Mouse (Mus musculus): ENCODE data around the gene Sirt4.
A peak's percentile ranks its signal among the peaks of the same experiment; 100 is the strongest.
"Not testable (repeated sequence)": the region's sequence is repeated elsewhere in the genome, so short reads cannot be mapped to it uniquely, and the experiment has no call there.

Sirt4 gene

DNA sequence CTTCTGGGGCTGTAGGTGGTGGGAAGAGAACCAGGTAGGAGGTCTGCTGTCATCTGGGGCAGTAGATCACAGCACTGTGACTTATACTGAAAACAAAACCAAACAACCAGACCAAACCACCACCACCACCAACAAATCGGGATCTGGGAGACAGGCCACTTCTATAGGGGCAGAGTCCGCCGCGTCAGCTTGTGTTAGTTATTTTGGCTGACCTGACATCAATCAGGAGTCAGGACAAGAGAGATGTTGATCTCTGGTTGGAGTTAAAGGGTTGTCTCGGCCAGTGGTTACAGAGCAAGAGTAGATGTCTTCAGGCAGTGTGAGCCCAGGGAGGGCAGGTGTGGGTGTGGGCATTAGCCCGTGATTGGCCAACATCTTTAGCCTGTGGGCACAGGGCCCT is 29.8 kb upstream of the Sirt4 start:
- no peak for DNase-seq

DNA sequence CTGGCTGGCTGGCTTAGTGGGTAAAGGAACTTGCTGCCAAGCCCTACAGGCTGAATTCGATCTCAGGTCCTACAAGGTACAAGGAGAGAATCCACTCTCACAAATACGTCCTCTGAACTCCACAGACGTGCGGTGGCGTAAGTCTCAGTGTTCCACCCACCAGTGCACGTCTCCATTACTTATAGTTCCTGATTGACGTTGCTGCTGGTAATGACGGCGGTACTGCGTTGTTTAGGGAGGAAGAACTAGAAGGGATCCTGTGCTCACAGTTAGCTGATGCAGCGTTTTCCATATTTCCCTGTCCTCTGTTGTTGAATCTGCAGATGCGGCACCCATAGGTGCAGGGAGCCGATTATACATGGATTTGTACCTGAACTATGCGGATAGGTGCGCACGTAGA is 29.2 kb upstream of the Sirt4 start:
- DNase-seq: no peak

DNA sequence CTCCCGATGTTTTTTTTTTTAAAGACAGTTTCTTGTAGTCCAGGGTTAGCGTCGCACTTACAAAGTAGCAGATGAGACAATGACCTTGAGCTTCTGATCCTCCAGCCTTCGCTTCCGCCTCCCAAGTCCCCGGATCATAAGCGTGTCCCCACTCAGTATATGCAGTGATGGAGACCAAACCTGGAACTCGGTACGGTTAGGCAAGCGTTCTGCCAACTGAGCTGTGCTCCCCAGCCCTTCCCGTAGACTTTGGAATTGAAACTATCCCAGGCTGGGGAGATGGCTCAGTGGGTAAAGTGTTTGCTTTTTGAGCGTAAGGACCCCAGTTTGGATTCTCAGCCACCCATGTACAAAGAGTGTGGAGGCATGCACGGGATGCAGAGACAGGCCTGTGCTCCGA is 28.7 kb upstream of the Sirt4 start:
- no peak for DNase-seq

DNA sequence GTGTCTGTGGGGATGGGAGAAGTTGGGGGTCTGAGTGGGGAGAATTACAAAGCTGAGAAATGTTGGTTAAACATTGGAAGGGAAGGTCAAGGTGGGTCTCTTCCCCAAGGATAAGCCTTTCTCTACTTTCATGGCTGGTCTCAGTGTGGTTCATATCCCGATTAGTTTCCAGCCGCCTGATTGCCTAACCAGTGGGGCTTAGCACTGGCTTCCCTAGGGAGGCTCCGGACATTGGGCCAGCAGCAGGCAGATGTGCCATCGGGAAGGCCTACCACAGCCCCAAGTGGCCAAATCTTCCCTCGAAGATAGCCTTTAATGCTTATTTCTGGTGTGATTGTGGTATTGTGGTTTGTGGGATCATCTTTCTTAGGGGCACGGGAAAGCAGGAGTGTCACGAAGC is 27.9 kb upstream of the Sirt4 start:
- DNase-seq: no peak

DNA sequence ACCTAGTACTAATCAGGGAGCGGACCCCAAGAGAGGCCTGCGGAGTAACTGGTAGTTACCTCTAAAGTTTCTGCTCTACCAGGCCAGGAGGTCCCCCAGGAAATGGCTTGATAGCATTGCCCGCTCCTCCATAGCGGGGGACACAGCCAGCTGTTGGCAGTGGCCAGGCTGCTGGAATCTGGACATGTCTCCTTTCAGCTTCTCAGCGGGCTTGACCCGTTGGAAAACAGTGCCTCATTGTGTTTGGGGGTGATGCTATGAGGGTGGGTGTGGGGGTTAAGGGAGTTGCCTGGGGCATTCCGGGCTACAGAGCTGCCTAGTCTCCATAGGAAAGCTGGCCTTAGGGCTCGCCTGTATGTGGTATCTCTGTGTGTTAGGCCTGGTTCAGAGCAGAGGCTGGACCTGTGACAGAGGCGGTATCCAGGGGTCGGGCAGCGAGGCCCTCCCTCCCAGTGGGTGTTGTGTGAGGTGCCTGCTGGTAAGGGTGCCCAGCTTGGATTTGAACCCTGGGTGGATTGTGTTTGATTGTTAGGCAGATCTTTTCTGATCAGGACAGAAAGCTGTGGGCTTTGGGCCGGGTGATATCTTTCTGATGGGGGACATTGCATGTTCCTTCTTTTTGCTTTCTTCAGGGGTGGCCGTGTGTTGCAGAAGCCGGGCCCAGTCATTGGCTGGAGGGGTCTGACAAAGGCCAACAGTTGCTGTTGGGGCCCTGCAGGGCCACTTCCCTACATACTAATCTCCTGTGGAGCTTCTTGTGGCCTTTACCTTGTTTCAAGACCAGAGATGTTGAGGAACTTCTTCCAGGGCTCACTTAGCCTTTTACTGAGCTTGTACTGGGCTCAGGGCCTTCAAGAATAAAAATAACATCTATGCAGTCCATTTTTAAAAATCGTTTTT is 25.5 kb upstream of the Sirt4 start:
- no peak for DNase-seq

DNA sequence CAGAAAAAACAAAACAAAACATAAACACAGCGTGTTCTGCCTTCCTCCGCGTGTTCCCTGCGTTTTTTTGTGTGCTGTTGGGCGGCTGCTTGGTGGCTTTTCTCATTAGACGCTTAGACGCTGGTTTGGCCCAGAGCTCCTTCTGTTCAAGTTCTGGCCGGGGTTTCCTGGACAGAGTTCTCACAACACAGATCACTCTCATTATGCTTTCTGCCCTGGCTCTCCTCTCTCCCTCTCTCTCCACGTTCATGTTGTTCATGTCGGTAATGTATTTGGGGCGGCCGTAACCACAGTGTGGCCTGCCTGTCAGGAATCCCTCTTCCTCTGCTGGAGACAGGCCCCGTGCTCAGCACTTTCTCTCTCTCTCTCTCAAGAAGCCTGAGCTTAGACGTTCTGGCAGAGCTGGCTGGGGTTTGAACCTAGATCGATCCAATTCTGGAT is 24.8 kb upstream of the Sirt4 start:
- no peak for DNase-seq

DNA sequence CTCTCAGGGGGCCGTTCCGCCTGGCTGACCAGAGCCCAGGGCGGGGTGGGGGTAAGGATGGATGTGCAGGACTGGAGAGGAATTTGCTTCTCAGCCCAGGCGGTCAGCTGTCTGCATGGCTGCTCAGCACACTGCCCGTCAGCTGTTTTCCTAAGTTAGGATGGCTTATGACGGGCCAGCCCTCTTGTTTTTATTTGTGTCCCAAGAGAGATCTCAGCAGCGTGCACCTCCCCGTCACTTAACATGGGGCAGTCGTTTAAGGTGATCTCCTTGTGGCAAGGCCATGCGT is 24.3 kb upstream of the Sirt4 start:
- DNase-seq: no peak

DNA sequence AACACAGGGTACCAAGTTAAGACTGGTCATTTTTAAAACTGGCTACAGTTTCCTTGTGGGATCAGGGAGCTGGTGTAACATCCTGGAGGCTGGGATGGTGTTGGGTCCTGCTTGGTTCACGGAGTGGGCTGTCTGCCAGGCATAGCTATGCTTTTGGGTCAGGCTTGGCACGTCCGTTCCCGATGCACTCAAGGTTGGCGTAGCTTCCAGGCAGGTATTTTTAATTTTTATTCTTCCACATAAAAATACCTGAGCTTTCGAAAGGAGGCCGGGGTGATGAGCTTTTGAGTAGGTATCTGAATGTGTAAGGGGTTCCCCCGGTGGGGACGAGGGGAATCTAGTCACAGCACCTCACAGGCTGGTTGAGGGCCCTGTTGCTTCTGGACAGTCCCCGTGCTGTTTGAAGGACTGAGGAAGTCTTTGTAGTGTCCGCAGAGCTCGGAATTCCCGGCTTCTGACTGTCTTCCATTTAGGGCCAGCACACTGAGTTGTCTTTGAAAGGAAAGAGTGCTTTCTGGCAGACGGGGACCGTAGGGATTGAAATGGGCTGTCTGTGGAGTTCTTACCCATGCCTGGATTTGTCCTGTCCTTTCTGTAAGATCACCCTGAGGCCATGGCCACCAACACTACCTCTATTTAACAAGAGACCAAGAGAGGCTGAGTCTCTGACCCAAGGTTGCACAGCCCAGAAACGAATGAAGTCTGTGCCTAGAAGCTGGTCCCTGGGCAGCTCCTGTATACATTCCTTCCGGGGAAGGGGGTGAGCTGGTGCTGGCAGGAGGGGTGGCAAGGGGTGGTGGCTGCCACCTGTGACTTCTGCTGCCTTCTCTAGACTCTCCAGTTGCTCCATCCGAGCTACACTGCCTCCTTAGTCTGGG is 23.7 kb upstream of the Sirt4 start:
- no peak for DNase-seq

DNA sequence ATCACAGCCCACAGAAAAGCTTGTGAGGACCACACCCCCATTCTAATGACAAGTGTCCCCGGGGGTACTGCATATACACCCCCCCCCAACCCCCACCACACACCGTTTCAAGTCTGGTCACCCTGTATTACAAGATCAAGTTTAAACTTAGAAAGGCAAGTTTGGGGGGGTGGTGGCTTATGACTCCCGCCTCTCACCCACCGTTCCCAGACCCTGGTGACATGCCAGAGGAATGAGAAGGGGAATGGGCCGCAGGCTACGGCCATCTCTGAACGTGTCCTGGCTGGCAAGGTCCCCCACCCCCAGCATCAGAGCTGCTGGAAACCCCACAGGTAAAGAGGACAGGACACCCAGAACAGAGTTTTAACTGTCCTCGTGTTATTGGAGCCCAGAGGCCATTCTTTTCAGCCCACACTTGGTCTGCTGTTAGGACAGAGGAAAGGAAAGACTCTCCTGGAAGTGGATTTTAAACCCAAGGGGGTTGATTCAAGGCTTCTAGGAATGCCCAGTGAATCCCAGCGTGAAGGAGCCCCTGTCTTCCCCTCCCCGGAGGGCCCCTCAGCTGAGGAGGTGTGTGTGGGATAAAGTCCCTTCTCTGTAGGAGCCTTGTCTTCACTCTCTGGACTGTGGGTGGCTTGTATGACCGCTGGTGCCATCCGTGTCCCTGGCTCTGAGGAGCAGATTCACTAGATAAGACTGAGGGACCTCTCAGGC is 22.9 kb upstream of the Sirt4 start:
- no peak for DNase-seq

DNA sequence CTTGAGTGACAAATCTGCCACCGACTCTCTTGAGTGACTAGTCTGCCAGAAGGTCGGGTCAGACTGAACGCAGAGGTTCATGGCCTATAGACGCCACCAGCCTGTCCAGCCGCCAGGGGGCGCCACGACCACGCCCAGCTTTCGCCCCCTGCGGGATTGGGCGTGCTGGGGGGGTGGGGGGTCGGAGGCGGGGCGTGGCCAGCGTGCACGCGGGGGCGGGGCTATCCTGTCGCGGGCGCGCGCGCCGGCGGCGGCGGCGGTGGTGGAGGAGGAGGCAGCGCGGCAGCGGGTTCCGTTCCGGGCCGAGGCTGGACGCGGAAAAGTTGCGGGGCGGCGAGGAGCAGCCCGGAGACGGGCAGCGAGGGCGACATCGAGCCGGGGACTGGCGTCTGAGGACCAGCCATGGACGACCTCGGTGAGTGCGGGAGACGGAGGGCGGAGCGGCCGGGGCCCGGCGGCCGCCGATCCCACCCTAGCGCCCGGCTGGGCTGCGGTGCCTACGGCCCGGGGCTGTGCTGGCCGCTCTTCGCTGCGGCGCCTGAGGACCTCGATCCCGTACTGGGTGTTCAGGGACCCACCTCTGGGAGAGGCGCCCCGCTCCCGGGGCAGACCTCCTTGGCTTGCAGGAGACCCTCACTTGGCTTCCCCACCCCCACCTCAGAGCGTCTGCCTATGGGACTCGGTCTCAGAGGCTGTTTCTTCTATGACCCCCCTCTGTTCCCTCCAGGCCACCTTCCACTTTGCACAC is 22.1 kb upstream of the Sirt4 start, which contains the start of gene Pxn:
Gene Pxn (plus strand): TSS at position 223 of the 748 bp plus-strand sequence.
- peak; percentile 85 for DNase-seq

DNA sequence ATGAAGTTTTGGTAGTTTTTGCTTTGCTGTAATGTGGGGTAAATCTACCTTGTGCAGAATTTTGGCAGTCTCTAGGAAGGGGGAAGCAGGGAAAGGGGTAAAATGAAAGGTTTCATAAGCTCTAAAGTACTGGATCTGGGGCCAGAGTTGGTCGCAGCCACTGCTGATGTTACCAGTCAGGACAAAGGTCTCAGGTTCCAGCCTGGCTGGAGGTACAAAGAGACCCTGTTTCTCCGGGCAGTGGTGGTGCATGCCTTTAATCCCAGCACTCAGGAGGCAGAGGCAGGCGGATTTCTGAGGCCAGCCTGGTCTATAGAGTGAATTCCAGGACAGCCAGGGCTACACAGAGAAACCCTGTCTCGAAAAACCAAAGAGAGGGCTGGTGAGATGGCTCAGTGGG is 21.1 kb upstream of the Sirt4 start:
- not testable (repeated sequence) for DNase-seq

DNA sequence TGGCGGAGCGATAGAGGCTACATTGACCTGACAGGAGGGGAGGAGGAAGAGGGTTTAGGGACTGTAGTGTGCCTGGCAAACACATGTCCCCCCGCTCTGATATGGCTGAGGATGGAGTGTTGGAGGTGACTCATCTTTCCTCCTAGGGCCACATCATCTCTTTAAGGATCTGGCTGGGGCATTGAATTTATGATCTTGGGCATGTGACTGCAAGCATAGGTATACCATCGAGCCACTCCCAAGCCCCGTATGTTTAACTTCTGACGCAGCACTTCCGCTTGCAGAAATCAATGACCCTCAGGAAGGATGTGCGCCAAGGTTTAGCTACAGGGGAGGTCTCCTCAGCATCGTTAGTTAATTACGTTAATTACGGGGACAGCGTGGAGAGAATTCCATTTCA is 18.5 kb upstream of the Sirt4 start:
- DNase-seq: no peak

DNA sequence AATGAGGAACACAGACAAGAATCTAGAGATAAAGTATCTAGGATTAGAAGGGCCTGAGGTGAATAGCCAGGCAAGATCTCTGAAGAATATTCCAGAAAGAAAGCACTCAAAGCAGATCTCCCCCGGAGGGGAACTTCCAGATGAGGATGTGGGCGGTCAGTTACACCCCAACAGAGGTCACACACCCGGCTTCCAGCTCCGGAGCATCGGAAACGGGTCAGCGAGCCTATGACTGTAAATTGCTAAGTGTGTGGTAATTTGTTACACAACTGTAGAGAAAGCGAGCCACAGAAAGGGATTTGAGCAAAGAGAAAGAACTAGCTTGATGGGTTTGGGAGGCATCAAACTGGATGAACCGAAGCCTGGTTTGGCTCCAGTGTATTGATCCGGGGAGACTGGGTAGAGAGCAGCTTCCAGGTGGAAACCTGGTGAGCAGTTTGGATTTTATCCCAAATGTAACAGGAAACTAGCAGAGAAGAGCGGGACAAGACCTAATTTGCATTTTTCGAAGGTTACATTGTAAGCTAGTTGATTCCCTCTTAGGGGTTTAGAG is 15.9 kb upstream of the Sirt4 start:
- peak; percentile 36 for DNase-seq

DNA sequence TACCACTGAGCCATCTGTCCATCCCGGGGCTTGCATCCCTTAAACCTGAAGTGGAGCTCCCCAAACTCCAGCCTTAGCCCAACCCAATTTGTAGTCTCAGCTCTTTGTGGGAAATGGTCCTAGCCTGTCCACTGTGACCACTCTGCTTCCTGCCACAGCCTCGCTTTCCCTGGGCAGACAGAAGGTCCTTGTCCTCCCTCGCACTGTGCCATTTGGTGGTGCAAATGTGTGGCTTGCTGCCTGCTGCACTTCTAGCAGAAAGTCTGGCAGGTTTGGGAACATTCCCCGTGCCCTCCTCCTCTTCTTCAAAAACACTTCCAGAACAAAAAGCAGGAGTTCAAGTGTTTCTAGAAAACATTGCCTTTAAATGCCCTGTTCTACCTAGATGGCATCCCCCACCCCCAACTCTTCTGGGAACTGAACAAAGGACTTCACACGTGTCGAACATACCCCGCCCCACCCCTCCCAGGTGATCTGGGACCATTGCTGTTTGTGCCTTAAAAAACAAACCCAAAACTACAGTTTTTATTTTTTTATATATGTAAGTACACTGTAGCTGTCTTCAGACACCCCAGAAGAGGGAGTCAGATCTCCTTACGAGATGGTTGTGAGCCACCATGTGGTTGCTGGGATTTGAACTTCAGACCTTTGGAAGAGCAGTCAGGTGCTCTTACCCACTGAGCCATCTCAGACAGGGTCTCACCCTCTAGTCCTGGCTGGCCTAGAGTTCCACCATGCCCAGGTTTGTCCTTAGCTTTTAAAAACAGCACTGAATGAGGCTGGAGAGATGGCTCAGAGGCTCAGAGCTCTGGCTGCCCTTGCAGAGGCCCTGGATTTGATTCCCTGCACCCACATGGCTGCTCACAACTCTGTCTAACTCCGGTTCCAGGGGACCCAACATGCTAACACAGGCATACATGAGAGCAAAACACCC is 14.0 kb upstream of the Sirt4 start:
- no peak for DNase-seq

DNA sequence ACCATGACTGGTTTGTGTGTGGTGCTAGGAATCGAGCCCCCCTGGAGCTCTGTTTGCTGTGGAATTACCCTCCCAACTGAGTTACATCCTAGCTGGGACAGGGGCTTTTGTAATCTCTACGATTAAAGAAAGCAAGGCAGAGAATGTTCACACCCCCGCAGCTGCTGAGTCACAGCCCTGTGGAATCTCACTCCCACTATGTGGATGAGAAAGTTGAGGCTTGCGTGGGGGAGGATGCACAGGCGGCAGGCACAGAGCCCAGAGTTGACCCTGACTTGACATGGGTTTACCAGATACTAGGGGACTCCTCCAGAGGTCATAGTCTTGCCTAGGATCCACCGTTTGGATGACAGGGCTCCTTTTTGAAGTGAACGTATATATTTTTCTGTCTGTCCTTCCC is 12.5 kb upstream of the Sirt4 start:
- no peak for DNase-seq

DNA sequence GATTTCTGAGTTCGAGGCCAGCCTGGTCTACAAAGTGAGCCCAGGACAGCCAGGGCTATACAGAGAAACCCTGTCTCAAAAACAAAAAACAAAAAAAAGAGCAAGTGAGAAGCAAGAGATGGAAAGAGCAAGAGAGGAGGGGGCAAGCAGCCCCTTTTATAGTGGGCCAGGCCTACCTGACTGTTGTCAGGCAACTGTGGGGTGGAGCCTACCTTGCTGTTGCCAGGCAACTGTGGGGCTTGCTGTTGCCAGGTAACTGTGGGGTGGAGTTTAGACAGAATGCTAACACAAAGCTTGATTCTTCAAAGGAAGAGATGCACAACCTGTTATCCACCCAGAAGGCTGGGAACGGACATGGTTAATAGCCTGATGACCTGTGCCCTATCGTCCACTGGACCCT is 11.1 kb upstream of the Sirt4 start:
- DNase-seq: not testable (repeated sequence)

DNA sequence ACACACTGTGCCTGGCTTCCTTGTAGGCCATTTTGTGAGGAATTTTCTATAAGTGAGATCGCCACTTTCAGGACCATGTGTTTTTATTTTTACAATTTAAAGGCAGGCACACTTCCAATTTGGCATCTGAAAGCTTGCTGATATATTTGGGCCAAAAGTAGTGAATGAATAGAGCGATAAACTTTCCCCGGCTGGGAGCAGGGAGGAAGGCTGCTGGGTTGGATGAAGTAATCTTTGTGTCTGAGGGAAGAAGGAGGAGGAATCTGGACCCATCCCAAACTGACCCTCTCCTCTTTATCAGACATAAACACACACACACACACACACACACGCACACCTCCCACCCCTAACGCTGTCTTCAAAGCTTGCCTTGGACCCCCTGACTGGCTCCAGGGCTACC is 8.9 kb upstream of the Sirt4 start:
- DNase-seq: no peak

DNA sequence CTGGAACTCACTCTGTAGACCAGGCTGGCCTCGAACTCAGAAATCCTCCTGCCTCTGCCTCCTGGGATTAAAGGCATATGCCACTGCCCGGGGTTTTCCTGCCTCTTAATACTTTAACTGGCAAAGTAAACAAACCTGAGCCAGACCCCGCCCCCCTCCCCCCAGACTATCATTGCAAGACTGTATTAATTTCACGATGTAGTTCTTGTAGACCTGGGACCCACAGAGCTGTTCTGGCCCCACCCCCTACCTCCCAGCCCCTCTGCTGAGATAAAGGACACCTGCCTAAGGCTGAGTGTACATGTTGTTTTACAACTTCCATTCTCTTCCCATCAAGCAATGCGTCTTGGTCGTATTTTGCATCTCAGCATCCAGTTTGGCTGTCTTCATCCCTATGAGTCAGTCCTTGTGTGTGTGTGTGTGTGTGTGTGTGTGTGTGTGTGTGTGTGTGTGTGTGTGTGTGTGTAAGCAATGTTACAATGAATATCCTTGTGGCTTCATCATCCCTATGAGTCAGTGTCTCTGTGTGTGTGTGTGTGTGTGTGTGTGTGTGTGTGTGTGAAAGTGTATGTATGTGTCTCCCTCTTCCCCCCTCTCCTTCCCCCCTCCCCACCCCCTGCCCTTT is 8.3 kb upstream of the Sirt4 start:
- DNase-seq: no peak

DNA sequence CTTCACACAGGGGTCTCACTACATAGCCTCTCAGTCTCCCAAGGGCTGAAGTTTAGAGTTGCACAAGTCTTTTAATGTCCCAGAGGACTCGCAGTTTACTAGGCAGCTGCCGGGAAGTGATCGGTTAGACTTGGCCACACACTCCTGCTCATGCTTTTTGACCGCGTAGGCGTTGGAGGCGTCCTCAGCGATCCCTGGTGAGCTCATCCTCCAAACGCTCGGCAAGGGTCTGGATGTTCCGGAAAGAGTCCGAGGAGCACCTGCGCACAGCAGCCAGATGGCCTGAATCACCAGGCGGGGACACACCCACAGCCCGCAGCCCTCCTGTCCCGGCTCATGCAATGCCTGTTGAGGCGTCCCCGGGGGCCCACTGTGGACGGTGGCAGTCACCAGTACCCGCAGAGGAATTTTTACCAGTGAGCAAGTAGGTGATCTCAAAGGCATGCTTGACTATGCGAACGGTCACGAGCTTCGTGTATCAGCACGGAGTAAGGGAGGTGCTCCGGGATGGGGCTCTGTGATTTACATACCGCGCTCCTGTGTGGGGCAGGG is 7.3 kb upstream of the Sirt4 start:
- DNase-seq: peak; percentile 47

DNA sequence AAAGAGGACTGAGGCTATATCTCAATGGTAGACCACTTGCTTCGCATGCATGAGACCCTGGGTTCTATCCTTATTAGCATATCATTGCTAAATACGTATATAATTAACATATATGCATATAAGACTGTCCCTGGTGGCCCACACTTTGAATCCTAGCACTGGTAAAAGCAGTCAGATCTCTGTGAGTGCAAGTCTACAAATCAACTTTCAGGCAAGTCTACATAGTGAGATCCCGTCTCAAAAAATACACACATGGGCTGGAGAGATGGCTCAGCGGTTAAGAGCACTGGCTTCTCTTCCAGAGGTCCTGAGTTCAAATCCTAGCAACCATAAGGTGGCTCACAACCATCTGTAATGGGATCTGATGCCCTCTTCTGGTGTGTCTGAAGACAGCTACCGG is 6.6 kb upstream of the Sirt4 start:
- no peak for DNase-seq

DNA sequence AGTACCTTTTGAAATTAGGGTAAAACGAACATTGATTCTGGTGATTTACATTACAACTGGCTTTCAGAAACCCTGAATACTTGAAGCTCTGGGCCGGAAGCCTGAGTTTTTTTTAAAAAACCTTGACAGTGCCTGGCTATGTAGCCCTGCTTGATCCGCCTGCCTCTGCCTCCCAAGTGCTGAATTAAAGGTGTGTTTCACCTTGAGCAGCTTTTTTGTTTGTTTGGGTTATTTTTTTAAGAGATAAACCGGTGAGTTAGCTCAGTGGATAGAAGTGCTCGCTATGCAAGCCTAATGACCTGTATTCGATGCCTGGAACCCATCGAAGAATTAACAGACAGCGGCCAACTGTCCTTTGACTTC is 6.1 kb upstream of the Sirt4 start:
- DNase-seq: no peak
